Mouse (Mus musculus) c-Kit-positive CD71-positive TER-119-positive erythroid progenitor cells, embryonic 14.5 days (primary cell): Measurements from ENCODE around the gene Pak1.

Experiments
- DNase-seq: peaks from one replicate; pipeline ENCODE4 v3.0.0-alpha.2; 2013; ENCODE audit warnings: low spot score

Pak1 gene

GRCm38 (mm10) chr7:97788190-97788668 lies at the start of gene Pak1:
Gene Pak1 (plus strand): TSS chr7:97788541.
- DNase-seq, result peak; percentile 66

GRCm38 (mm10) chr7:97740948-97741347 lies 47.4 kb upstream of the Pak1 start:
- no peak for DNase-seq

- DNase-seq, result no peak
Observed at GRCm38 (mm10) chr7:97741756-97742291, 46.5 kb upstream of the Pak1 start.

- peak; percentile 87 for DNase-seq
Observed at GRCm38 (mm10) chr7:97745299-97745698, 43.0 kb upstream of the Pak1 start.

GRCm38 (mm10) chr7:97747176-97747707 lies 41.1 kb upstream of the Pak1 start:
- peak; percentile 83 for DNase-seq

GRCm38 (mm10) chr7:97747787-97748497 lies 40.4 kb upstream of the Pak1 start:
- DNase-seq, result peak; percentile 80

GRCm38 (mm10) chr7:97748527-97749206 lies 39.7 kb upstream of the Pak1 start:
- peak; percentile 40 for DNase-seq

GRCm38 (mm10) chr7:97749207-97750190 lies 38.8 kb upstream of the Pak1 start:
- peak; percentile 78 for DNase-seq

- DNase-seq, result no peak
Observed at GRCm38 (mm10) chr7:97756967-97757881, 31.1 kb upstream of the Pak1 start.

- no peak for DNase-seq
Observed at GRCm38 (mm10) chr7:97764591-97764990, 23.8 kb upstream of the Pak1 start.

- no peak for DNase-seq
Observed at GRCm38 (mm10) chr7:97765181-97765962, 23.0 kb upstream of the Pak1 start.

GRCm38 (mm10) chr7:97765963-97766347 lies 22.4 kb upstream of the Pak1 start:
- DNase-seq, result no peak

- DNase-seq, result no peak
Observed at GRCm38 (mm10) chr7:97766406-97767166, 21.8 kb upstream of the Pak1 start.

GRCm38 (mm10) chr7:97767841-97768240 lies 20.5 kb upstream of the Pak1 start:
- no peak for DNase-seq

- DNase-seq, result no peak
Observed at GRCm38 (mm10) chr7:97769020-97769419, 19.3 kb upstream of the Pak1 start.

GRCm38 (mm10) chr7:97770841-97771620 lies 17.3 kb upstream of the Pak1 start:
- no peak for DNase-seq

GRCm38 (mm10) chr7:97775380-97775779 lies 13.0 kb upstream of the Pak1 start:
- no peak for DNase-seq

GRCm38 (mm10) chr7:97775923-97776322 lies 12.4 kb upstream of the Pak1 start:
- no peak for DNase-seq
